Mouse (Mus musculus): ENCODE measurements around the gene Epb41. TPM values are rescaled to one million over a fixed set of nuclear protein-coding genes. Genes with fewer than 3 reads are reported as not detected.
A peak's percentile ranks its signal among the peaks of the same experiment; 100 is the strongest.

Epb41 gene
- polyA plus RNA-seq, 1 experiment from 2014 or later, result 68.1 TPM

- 14% methylated on average over 15 of the region's 15 CpGs for WGBS
- H3K9ac ChIP-seq (replicated peaks; ENCODE audit: low read depth, low read length), result no peak overlapping the region
- H3K27ac ChIP-seq (ENCODE audit: low read depth, low read length), result no peak overlapping the region
- H3K27me3 ChIP-seq (ENCODE audit: control insufficient read depth, insufficient read depth, low read length), result peaks cover 53% of the 10 kb centered on the region
- H3K9me3 ChIP-seq (ENCODE audit: control insufficient read depth, low read length), result no peaks in the 10 kb centered on the region
- no peak for ATAC-seq (ENCODE audit: low read depth)
- no peak overlapping the region for H3K4me2 ChIP-seq (ENCODE audit: low read depth, low read length)
- H3K4me3 ChIP-seq (ENCODE audit: low read depth, low read length), result no peak overlapping the region
- no peaks in the 10 kb centered on the region for H3K36me3 ChIP-seq (ENCODE audit: control insufficient read depth, insufficient read depth, low read length)
- peaks cover 33% of the 10 kb centered on the region for H3K4me1 ChIP-seq (ENCODE audit: control insufficient read depth, insufficient read depth, low read length)
Observed at GRCm38 (mm10) chr4:131918711-131919500, 156.2 kb downstream of the Epb41 start.

GRCm38 (mm10) chr4:131918026-131918533 lies 157.0 kb downstream of the Epb41 start:
- no peak overlapping the region for H3K4me2 ChIP-seq (ENCODE audit: low read depth, low read length)
- peaks cover 54% of the 10 kb centered on the region for H3K27me3 ChIP-seq (ENCODE audit: control insufficient read depth, insufficient read depth, low read length)
- 57% methylated on average over 7 of the region's 7 CpGs for WGBS
- no peaks in the 10 kb centered on the region for H3K36me3 ChIP-seq (ENCODE audit: control insufficient read depth, insufficient read depth, low read length)
- H3K9ac ChIP-seq (replicated peaks; ENCODE audit: low read depth, low read length), result no peak overlapping the region
- ATAC-seq (ENCODE audit: low read depth), result no peak
- H3K4me1 ChIP-seq (ENCODE audit: control insufficient read depth, insufficient read depth, low read length), result peaks cover 33% of the 10 kb centered on the region
- H3K27ac ChIP-seq (ENCODE audit: low read depth, low read length), result no peak overlapping the region
- H3K4me3 ChIP-seq (ENCODE audit: low read depth, low read length), result no peak overlapping the region
- H3K9me3 ChIP-seq (ENCODE audit: control insufficient read depth, low read length), result no peaks in the 10 kb centered on the region

GRCm38 (mm10) chr4:131917010-131917555 lies 158.0 kb downstream of the Epb41 start:
- Histone ChIP-seq H3K9me3 (ENCODE audit: control insufficient read depth, low read length) (no peaks in the 10 kb centered on the region), H3K36me3 (ENCODE audit: control insufficient read depth, insufficient read depth, low read length) (no peaks in the 10 kb centered on the region), H3K4me3 (ENCODE audit: low read depth, low read length) (no peak overlapping the region), H3K9ac (replicated peaks; ENCODE audit: low read depth, low read length) (no peak overlapping the region), H3K27me3 (ENCODE audit: control insufficient read depth, insufficient read depth, low read length) (peaks cover 51% of the 10 kb centered on the region), H3K4me2 (ENCODE audit: low read depth, low read length) (no peak overlapping the region), H3K4me1 (ENCODE audit: control insufficient read depth, insufficient read depth, low read length) (peaks cover 33% of the 10 kb centered on the region), H3K27ac (ENCODE audit: low read depth, low read length) (no peak overlapping the region)
- no peak for ATAC-seq (ENCODE audit: low read depth)
- WGBS, result 85% methylated on average over 10 of the region's 10 CpGs

- Histone ChIP-seq H3K4me2 (ENCODE audit: low read depth, low read length) (no peak overlapping the region), H3K27ac (ENCODE audit: low read depth, low read length) (no peak overlapping the region), H3K9me3 (ENCODE audit: control insufficient read depth, low read length) (no peaks in the 10 kb centered on the region), H3K9ac (replicated peaks; ENCODE audit: low read depth, low read length) (no peak overlapping the region), H3K36me3 (ENCODE audit: control insufficient read depth, insufficient read depth, low read length) (no peaks in the 10 kb centered on the region), H3K27me3 (ENCODE audit: control insufficient read depth, insufficient read depth, low read length) (peaks cover 49% of the 10 kb centered on the region), H3K4me1 (ENCODE audit: control insufficient read depth, insufficient read depth, low read length) (peaks cover 27% of the 10 kb centered on the region), H3K4me3 (ENCODE audit: low read depth, low read length) (no peak overlapping the region)
- 8% methylated on average over 15 of the region's 15 CpGs for WGBS
- ATAC-seq (ENCODE audit: low read depth), result no peak; the same call in 1 of the 2 replicates
Observed at GRCm38 (mm10) chr4:131916425-131916824, 158.7 kb downstream of the Epb41 start.

GRCm38 (mm10) chr4:131915821-131916328 lies 159.2 kb downstream of the Epb41 start:
- no peaks in the 10 kb centered on the region for H3K36me3 ChIP-seq (ENCODE audit: control insufficient read depth, insufficient read depth, low read length)
- H3K27me3 ChIP-seq (ENCODE audit: control insufficient read depth, insufficient read depth, low read length), result peaks cover 43% of the 10 kb centered on the region
- no peak for ATAC-seq (ENCODE audit: low read depth)
- peaks cover 22% of the 10 kb centered on the region for H3K4me1 ChIP-seq (ENCODE audit: control insufficient read depth, insufficient read depth, low read length)
- 13% methylated on average over 13 of the region's 13 CpGs for WGBS
- peak overlapping the region; percentile 33; the same call in 1 of the 2 replicates for H3K4me2 ChIP-seq (ENCODE audit: low read depth, low read length)
- no peak overlapping the region for H3K4me3 ChIP-seq (ENCODE audit: low read depth, low read length)
- no peak overlapping the region for H3K9ac ChIP-seq (replicated peaks; ENCODE audit: low read depth, low read length)
- H3K27ac ChIP-seq (ENCODE audit: low read depth, low read length), result no peak overlapping the region
- no peaks in the 10 kb centered on the region for H3K9me3 ChIP-seq (ENCODE audit: control insufficient read depth, low read length)

- peak; percentile 60; the same call in 1 of the 2 replicates for ATAC-seq (ENCODE audit: low read depth)
- Histone ChIP-seq H3K9me3 (ENCODE audit: control insufficient read depth, low read length) (no peaks in the 10 kb centered on the region), H3K4me1 (ENCODE audit: control insufficient read depth, insufficient read depth, low read length) (peaks cover 26% of the 10 kb centered on the region), H3K4me3 (ENCODE audit: low read depth, low read length) (no peak overlapping the region; the same call in 1 of the 2 replicates), H3K27me3 (ENCODE audit: control insufficient read depth, insufficient read depth, low read length) (peaks cover 34% of the 10 kb centered on the region), H3K36me3 (ENCODE audit: control insufficient read depth, insufficient read depth, low read length) (no peaks in the 10 kb centered on the region), H3K9ac (replicated peaks; ENCODE audit: low read depth, low read length) (no peak overlapping the region), H3K27ac (ENCODE audit: low read depth, low read length) (no peak overlapping the region), H3K4me2 (ENCODE audit: low read depth, low read length) (peak overlapping the region; percentile 33)
- WGBS, result 1% methylated on average over 31 of the region's 31 CpGs
Observed at GRCm38 (mm10) chr4:131914891-131915469, 160.1 kb downstream of the Epb41 start.

GRCm38 (mm10) chr4:131914046-131914643 lies 161.0 kb downstream of the Epb41 start:
- peaks cover 26% of the 10 kb centered on the region for H3K27me3 ChIP-seq (ENCODE audit: control insufficient read depth, insufficient read depth, low read length)
- no peaks in the 10 kb centered on the region for H3K9me3 ChIP-seq (ENCODE audit: control insufficient read depth, low read length)
- H3K9ac ChIP-seq (replicated peaks; ENCODE audit: low read depth, low read length), result no peak overlapping the region
- peaks cover 27% of the 10 kb centered on the region for H3K4me1 ChIP-seq (ENCODE audit: control insufficient read depth, insufficient read depth, low read length)
- H3K4me2 ChIP-seq (ENCODE audit: low read depth, low read length), result no peak overlapping the region
- H3K4me3 ChIP-seq (ENCODE audit: low read depth, low read length), result no peak overlapping the region
- ATAC-seq (ENCODE audit: low read depth), result no peak
- H3K27ac ChIP-seq (ENCODE audit: low read depth, low read length), result no peak overlapping the region
- 8% methylated on average over 9 of the region's 9 CpGs for WGBS
- no peaks in the 10 kb centered on the region for H3K36me3 ChIP-seq (ENCODE audit: control insufficient read depth, insufficient read depth, low read length)

- Histone ChIP-seq H3K27me3 (ENCODE audit: control insufficient read depth, insufficient read depth, low read length) (peaks cover 26% of the 10 kb centered on the region), H3K9ac (replicated peaks; ENCODE audit: low read depth, low read length) (no peak overlapping the region), H3K4me2 (ENCODE audit: low read depth, low read length) (no peak overlapping the region), H3K36me3 (ENCODE audit: control insufficient read depth, insufficient read depth, low read length) (no peaks in the 10 kb centered on the region), H3K4me1 (ENCODE audit: control insufficient read depth, insufficient read depth, low read length) (peaks cover 27% of the 10 kb centered on the region), H3K27ac (ENCODE audit: low read depth, low read length) (no peak overlapping the region), H3K4me3 (ENCODE audit: low read depth, low read length) (no peak overlapping the region), H3K9me3 (ENCODE audit: control insufficient read depth, low read length) (no peaks in the 10 kb centered on the region)
- 55% methylated on average over 10 of the region's 10 CpGs for WGBS
- ATAC-seq (ENCODE audit: low read depth), result no peak
Observed at GRCm38 (mm10) chr4:131913526-131913925, 161.6 kb downstream of the Epb41 start.

All from neural tube, embryonic 14.5 days (tissue).